Mouse (Mus musculus): Measurements from ENCODE around the gene Pisd.
"Not testable (repeated sequence)": the region's sequence is repeated elsewhere in the genome, so short reads cannot be mapped to it uniquely, and the experiment has no call there.

Gene Pisd

GRCm38 (mm10) chr5:32785313-32785915 is at the start of gene Pisd:
TSS of gene Pisd (minus strand) at chr5:32785646.
- DNase-seq (ENCODE audit: low read depth) = peak; percentile 73

GRCm38 (mm10) chr5:32834497-32834896 is 49.1 kb upstream of the Pisd start:
- no peak for DNase-seq (ENCODE audit: low read depth)

GRCm38 (mm10) chr5:32830054-32830453 is 44.6 kb upstream of the Pisd start:
- DNase-seq (ENCODE audit: low read depth) = no peak

GRCm38 (mm10) chr5:32828766-32829165 is 43.3 kb upstream of the Pisd start:
- not testable (repeated sequence) for DNase-seq (ENCODE audit: low read depth)

- DNase-seq (ENCODE audit: low read depth) = no peak
Measured at GRCm38 (mm10) chr5:32827009-32827408, 41.6 kb upstream of the Pisd start, which contains the start of gene Gm20671. TSS of gene Gm20671 (minus strand) at chr5:32827109.

GRCm38 (mm10) chr5:32820471-32820870 is 35.0 kb upstream of the Pisd start:
- no peak for DNase-seq (ENCODE audit: low read depth)

GRCm38 (mm10) chr5:32815396-32815795 is 29.9 kb upstream of the Pisd start:
- DNase-seq (ENCODE audit: low read depth) = no peak

GRCm38 (mm10) chr5:32786454-32786853 is 1.0 kb upstream of the Pisd start:
- DNase-seq (ENCODE audit: low read depth) = not testable (repeated sequence)

- no peak for DNase-seq (ENCODE audit: low read depth)
Measured at GRCm38 (mm10) chr5:32784726-32785125, 720 bp downstream of the Pisd start.

- DNase-seq (ENCODE audit: low read depth) = no peak
Measured at GRCm38 (mm10) chr5:32781596-32781995, 3.9 kb downstream of the Pisd start.

GRCm38 (mm10) chr5:32778168-32778567 is 7.3 kb downstream of the Pisd start:
- DNase-seq (ENCODE audit: low read depth) = no peak

GRCm38 (mm10) chr5:32772361-32772760 is 13.1 kb downstream of the Pisd start:
- DNase-seq (ENCODE audit: low read depth) = no peak

GRCm38 (mm10) chr5:32767636-32768373 is 17.6 kb downstream of the Pisd start:
- no peak for DNase-seq (ENCODE audit: low read depth)

GRCm38 (mm10) chr5:32767004-32767403 is 18.4 kb downstream of the Pisd start:
- no peak for DNase-seq (ENCODE audit: low read depth)

GRCm38 (mm10) chr5:32761566-32762140 is 23.8 kb downstream of the Pisd start:
- no peak for DNase-seq (ENCODE audit: low read depth)

- no peak for DNase-seq (ENCODE audit: low read depth)
Measured at GRCm38 (mm10) chr5:32760787-32761186, 24.7 kb downstream of the Pisd start.

- DNase-seq (ENCODE audit: low read depth) = not testable (repeated sequence)
Measured at GRCm38 (mm10) chr5:32760352-32760751, 25.1 kb downstream of the Pisd start.

GRCm38 (mm10) chr5:32759662-32760061 is 25.8 kb downstream of the Pisd start:
- DNase-seq (ENCODE audit: low read depth) = no peak

GRCm38 (mm10) chr5:32756141-32756540 is 29.3 kb downstream of the Pisd start:
- no peak for DNase-seq (ENCODE audit: low read depth)

GRCm38 (mm10) chr5:32751736-32752135 is 33.7 kb downstream of the Pisd start:
- DNase-seq (ENCODE audit: low read depth) = no peak

- no peak for DNase-seq (ENCODE audit: low read depth)
Measured at GRCm38 (mm10) chr5:32748936-32749335, 36.5 kb downstream of the Pisd start.

- DNase-seq (ENCODE audit: low read depth) = peak; percentile 52
Measured at GRCm38 (mm10) chr5:32747650-32748375, 37.6 kb downstream of the Pisd start.
